Mouse (Mus musculus) MEL (cell line): ENCODE measurements at regions not wholly inside any gene's neighbourhood (a gene's known extent, or its start where the extent isn't known, plus 50 kb on each side); places are given as distances from the start of the nearest gene placed in this dataset.

ENCODE experiments used
- DNase-seq: peaks from one replicate; pipeline ENCODE4 v3.0.0; 2011; ENCODE audit warnings: low read depth, low spot score
- H3K27ac ChIP-seq: 2 replicates; pipeline ENCODE4 v1.5.1; 2012; ENCODE audit warnings: low read depth, mild to moderate bottlenecking, control low read depth, low read length, moderate library complexity; ENCODE audit not compliant: control insufficient read depth
- H3K27me3 ChIP-seq, 2 experiments: fragments of 150-350 bp in 1 of 2; sonication (generic) in 1 of 2; 2 replicates each; pipeline ENCODE4 v1.6.1; 2012; ENCODE audit warnings: low read length in 2 of 2, mild to moderate bottlenecking in 2 of 2, improper control_type of control experiment in 1 of 2, moderate library complexity in 1 of 2; ENCODE audit not compliant: insufficient read depth in 2 of 2, control insufficient read depth in 1 of 2
- H3K36me3 ChIP-seq, 2 experiments: 2 replicates each; pipeline ENCODE4 v1.6.1; 2012 to 2014; ENCODE audit warnings: low read length in 2 of 2, improper control_type of control experiment in 1 of 2, inconsistent platforms in 1 of 2, mild to moderate bottlenecking in 1 of 2; ENCODE audit not compliant: insufficient read depth in 2 of 2, control insufficient read depth in 1 of 2
- H3K4me1 ChIP-seq, 2 experiments: fragments of 150-350 bp in 1 of 2; sonication (generic) in 1 of 2; 2 replicates each; pipeline ENCODE4 v1.6.1; 2012; ENCODE audit warnings: low read length in 2 of 2, improper control_type of control experiment in 1 of 2, mild to moderate bottlenecking in 1 of 2; ENCODE audit not compliant: insufficient read depth in 2 of 2, control insufficient read depth in 1 of 2
- H3K4me3 ChIP-seq, 2 experiments: fragments of 150-350 bp in 1 of 2; sonication (generic) in 1 of 2; 2 replicates each; pipeline ENCODE4 v1.5.1; 2012; ENCODE audit warnings: low read depth in 2 of 2, low read length in 2 of 2, mild to moderate bottlenecking in 2 of 2, moderate library complexity in 2 of 2, control low read depth in 1 of 2, improper control_type of control experiment in 1 of 2; ENCODE audit not compliant: control insufficient read depth in 1 of 2, insufficient read depth in 1 of 2
- H3K79me2 ChIP-seq: 2 replicates; pipeline ENCODE4 v1.6.1; 2012; ENCODE audit warnings: mild to moderate bottlenecking, low read length, moderate library complexity; ENCODE audit not compliant: control insufficient read depth, poor library complexity, insufficient read depth
- H3K9ac ChIP-seq: 2 replicates; pipeline ENCODE4 v1.6.1; 2012; ENCODE audit warnings: low read depth, mild to moderate bottlenecking, control low read depth, low read length, moderate library complexity; ENCODE audit not compliant: control insufficient read depth, poor library complexity, severe bottlenecking
- H3K9me3 ChIP-seq: fragments of 150-350 bp; sonication (generic); replicated peaks from 2 replicates; pipeline ENCODE4 v1.6.1; 2012; ENCODE audit warnings: mild to moderate bottlenecking, low read length, improper control_type of control experiment, moderate library complexity; ENCODE audit not compliant: insufficient read depth
- BHLHE40 ChIP-seq: IDR thresholded peaks from 2 replicates; pipeline ENCODE4 v1.6.1; 2012; ENCODE audit warnings: low read depth, mild to moderate bottlenecking, inconsistent platforms, low read length, improper control_type of control experiment, borderline replicate concordance
- CHD1 ChIP-seq: IDR thresholded peaks from 2 replicates; pipeline ENCODE4 v1.6.1; 2012; ENCODE audit warnings: low read depth, mild to moderate bottlenecking, inconsistent platforms, low read length, improper control_type of control experiment
- CHD2 ChIP-seq: IDR thresholded peaks from 2 replicates; pipeline ENCODE4 v1.6.1; 2011; ENCODE audit warnings: low read length, improper control_type of control experiment
- CTCF ChIP-seq, 3 experiments: IDR thresholded peaks in 2 of 3; conservative IDR thresholded peaks in 1 of 3; 2 replicates each; pipeline ENCODE4 v1.5.1; 2011 to 2012; ENCODE audit warnings: low read length in 3 of 3, low read depth in 2 of 3, mild to moderate bottlenecking in 2 of 3, improper control_type of control experiment in 1 of 3, inconsistent platforms in 1 of 3, mixed read lengths in 1 of 3, moderate library complexity in 1 of 3; ENCODE audit not compliant: control insufficient read depth in 1 of 3, insufficient read depth in 1 of 3, poor library complexity in 1 of 3, severe bottlenecking in 1 of 3
- EP300 ChIP-seq, 2 experiments: IDR thresholded peaks; 2 replicates each; pipeline ENCODE4 v1.6.1; 2011; ENCODE audit warnings: improper control_type of control experiment in 2 of 2, low read length in 2 of 2, low read depth in 1 of 2, mild to moderate bottlenecking in 1 of 2
- ETS1 ChIP-seq: IDR thresholded peaks from 2 replicates; pipeline ENCODE4 v1.6.1; 2012; ENCODE audit warnings: low read depth, mild to moderate bottlenecking, inconsistent platforms, low read length, improper control_type of control experiment, moderate library complexity
- GATA1 ChIP-seq: IDR thresholded peaks from 2 replicates; pipeline ENCODE4 v1.6.1; 2011; ENCODE audit warnings: low read depth, low read length, improper control_type of control experiment
- JUND ChIP-seq: IDR thresholded peaks from 2 replicates; pipeline ENCODE4 v1.6.1; 2011; ENCODE audit warnings: low read depth, mild to moderate bottlenecking, improper control_type of control experiment, low read length
- KAT2A ChIP-seq: conservative IDR thresholded peaks from 2 replicates; pipeline ENCODE4 v1.6.1; 2012; ENCODE audit warnings: low read depth, low read length, improper control_type of control experiment, inconsistent platforms
- MAFK ChIP-seq: IDR thresholded peaks from 2 replicates; pipeline ENCODE4 v1.6.1; 2011; ENCODE audit warnings: low read depth, mild to moderate bottlenecking, low read length, improper control_type of control experiment, borderline replicate concordance
- MAX ChIP-seq: IDR thresholded peaks from 2 replicates; pipeline ENCODE4 v1.6.1; 2011; ENCODE audit warnings: low read length, improper control_type of control experiment
- MEF2A ChIP-seq: IDR thresholded peaks from 2 replicates; pipeline ENCODE4 v1.6.1; 2014; ENCODE audit warnings: low read depth, mild to moderate bottlenecking, inconsistent platforms, low read length, improper control_type of control experiment; ENCODE audit not compliant: poor library complexity, insufficient replicate concordance, severe bottlenecking; ENCODE audit errors: extremely low read depth
- MYB ChIP-seq: IDR thresholded peaks from 2 replicates; pipeline ENCODE4 v1.6.1; 2011; ENCODE audit warnings: mild to moderate bottlenecking, low read depth, low read length, improper control_type of control experiment
- MYC ChIP-seq: IDR thresholded peaks from 2 replicates; pipeline ENCODE4 v1.6.1; 2011; ENCODE audit warnings: low read depth, mild to moderate bottlenecking, low read length, improper control_type of control experiment, moderate library complexity
- NRF1 ChIP-seq: IDR thresholded peaks from 2 replicates; pipeline ENCODE4 v1.6.1; 2014; ENCODE audit warnings: low read depth, mild to moderate bottlenecking, inconsistent platforms, low read length, improper control_type of control experiment, moderate library complexity; ENCODE audit not compliant: poor library complexity, insufficient read depth, severe bottlenecking
- POLR2A ChIP-seq, 2 experiments: IDR thresholded peaks; 2 replicates each; pipeline ENCODE4 v1.6.1; 2011 to 2012; ENCODE audit warnings: low read length in 2 of 2, mild to moderate bottlenecking in 2 of 2, control low read depth in 1 of 2, improper control_type of control experiment in 1 of 2, low read depth in 1 of 2, moderate library complexity in 1 of 2; ENCODE audit not compliant: control insufficient read depth in 1 of 2, insufficient read depth in 1 of 2, poor library complexity in 1 of 2
- POLR2AphosphoS5 ChIP-seq: IDR thresholded peaks from 2 replicates; pipeline ENCODE4 v1.6.1; 2012; ENCODE audit warnings: low read depth, borderline replicate concordance, mild to moderate bottlenecking, inconsistent platforms, low read length, moderate library complexity, mixed read lengths
- RCOR1 ChIP-seq: IDR thresholded peaks from 2 replicates; pipeline ENCODE4 v1.6.1; 2012; ENCODE audit warnings: low read depth, mild to moderate bottlenecking, inconsistent platforms, low read length, improper control_type of control experiment
- SMC3 ChIP-seq: IDR thresholded peaks from 2 replicates; pipeline ENCODE4 v1.6.1; 2011; ENCODE audit warnings: low read depth, low read length, improper control_type of control experiment
- TAL1 ChIP-seq: IDR thresholded peaks from 2 replicates; pipeline ENCODE4 v1.6.1; 2012; ENCODE audit warnings: mild to moderate bottlenecking, inconsistent platforms, low read length, moderate library complexity, mixed read lengths
- TBP ChIP-seq: IDR thresholded peaks from 2 replicates; pipeline ENCODE4 v1.8.0; 2011; ENCODE audit warnings: low read depth, low read length, improper control_type of control experiment
- UBTF ChIP-seq: IDR thresholded peaks from 2 replicates; pipeline ENCODE4 v1.6.1; 2012; ENCODE audit warnings: low read depth, mild to moderate bottlenecking, inconsistent platforms, low read length, improper control_type of control experiment, moderate library complexity, borderline replicate concordance; ENCODE audit not compliant: insufficient read depth
- ZMIZ1 ChIP-seq: IDR thresholded peaks from 2 replicates; pipeline ENCODE4 v1.6.1; 2012; ENCODE audit warnings: low read depth, mild to moderate bottlenecking, inconsistent platforms, low read length, improper control_type of control experiment, moderate library complexity
- ZNF384 ChIP-seq: IDR thresholded peaks from 2 replicates; pipeline ENCODE4 v1.6.1; 2012; ENCODE audit warnings: low read depth, mild to moderate bottlenecking, inconsistent platforms, low read length, improper control_type of control experiment

DNA sequence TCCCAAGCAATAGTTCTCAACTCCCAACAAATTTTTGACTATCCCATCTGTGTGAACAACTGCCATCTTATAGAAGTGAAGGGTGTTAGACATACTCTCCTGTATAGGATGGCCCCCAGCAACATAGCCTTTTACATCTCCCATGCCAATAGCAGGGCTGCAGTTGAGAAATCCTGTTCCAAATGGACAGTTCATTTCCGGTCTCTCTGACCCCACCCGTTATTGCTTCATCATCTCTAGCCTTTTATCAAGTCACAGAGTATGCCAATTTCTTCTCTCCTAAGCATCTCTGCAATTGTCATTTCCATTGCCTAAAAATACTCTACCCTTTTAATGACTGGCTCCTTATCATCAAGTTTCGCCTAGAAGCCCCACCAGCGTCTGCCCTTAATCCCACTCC, 64.8 kb upstream of the Gm9747 start:
- no peak overlapping the region for H3K27ac ChIP-seq
- no peak overlapping the region for H3K4me3 ChIP-seq
- no peak for TF ChIP-seq POLR2A (IDR thresholded peaks at IDR 0.05; ENCODE audit: control insufficient read depth in 1 of 2, insufficient read depth in 1 of 2, low read depth in 1 of 2, low read length in 2 of 2, poor library complexity in 1 of 2)
- no peak for TF ChIP-seq CHD2
- TF ChIP-seq MYB: no peak
- no peak for TF ChIP-seq POLR2AphosphoS5
- TF ChIP-seq ZNF384: no peak
- TF ChIP-seq EP300 (IDR thresholded peaks at IDR 0.05; ENCODE audit: low read depth in 1 of 2, low read length in 2 of 2): no peak
- TF ChIP-seq RCOR1: no peak
- TF ChIP-seq MEF2A: no peak
- no peak for TF ChIP-seq KAT2A
- TF ChIP-seq ETS1: no peak
- no peak for TF ChIP-seq JUND
- no peak for TF ChIP-seq ZMIZ1
- no peak for TF ChIP-seq CTCF (IDR thresholded peaks at IDR 0.05 in 2 of 3, conservative IDR thresholded peaks at IDR 0.05 in 1 of 3; ENCODE audit: control insufficient read depth in 1 of 3, insufficient read depth in 1 of 3, low read depth in 2 of 3, low read length in 3 of 3, poor library complexity in 1 of 3, severe bottlenecking in 1 of 3)
- no peak for TF ChIP-seq GATA1
- no peak overlapping the region for H3K9ac ChIP-seq
- H3K79me2 ChIP-seq: no peaks in the 10 kb centered on the region
- no peaks in the 10 kb centered on the region for H3K36me3 ChIP-seq
- no peak for DNase-seq
- H3K9me3 ChIP-seq: no peaks in the 10 kb centered on the region
- no peaks in the 10 kb centered on the region for H3K27me3 ChIP-seq
- no peaks in the 10 kb centered on the region for H3K4me1 ChIP-seq

GRCm38 (mm10) chr1:82168949-82169348, 64.0 kb upstream of the Gm9747 start:
- H3K36me3 ChIP-seq: no peaks in the 10 kb centered on the region
- no peak overlapping the region for H3K27ac ChIP-seq
- no peak for DNase-seq
- no peak for TF ChIP-seq UBTF
- TF ChIP-seq NRF1: no peak
- TF ChIP-seq BHLHE40: no peak
- no peak for TF ChIP-seq MYC
- TF ChIP-seq POLR2AphosphoS5: no peak
- no peak for TF ChIP-seq SMC3
- no peak for TF ChIP-seq MAX
- TF ChIP-seq CHD2: no peak
- no peak for TF ChIP-seq MYB
- TF ChIP-seq TBP: no peak
- TF ChIP-seq MAFK: no peak
- no peak for TF ChIP-seq CHD1
- TF ChIP-seq POLR2A (IDR thresholded peaks at IDR 0.05; ENCODE audit: control insufficient read depth in 1 of 2, insufficient read depth in 1 of 2, low read depth in 1 of 2, low read length in 2 of 2, poor library complexity in 1 of 2): no peak
- TF ChIP-seq TAL1: no peak
- H3K9me3 ChIP-seq: no peaks in the 10 kb centered on the region
- H3K27me3 ChIP-seq: no peaks in the 10 kb centered on the region
- H3K79me2 ChIP-seq: no peaks in the 10 kb centered on the region
- H3K4me3 ChIP-seq: no peak overlapping the region
- no peak overlapping the region for H3K9ac ChIP-seq
- no peaks in the 10 kb centered on the region for H3K4me1 ChIP-seq
